Mouse (Mus musculus): Measurements from ENCODE around the gene Myof.

Gene Myof

GRCm38 (mm10) chr19:37946696-37947095, 96.7 kb downstream of the Myof start:
- DNase-seq (ENCODE audit: low spot score): peak; percentile 48

- no peak for DNase-seq (ENCODE audit: low spot score)
These were observed 97.3 kb downstream of the Myof start for GRCm38 (mm10) chr19:37946053-37946452.

DNA sequence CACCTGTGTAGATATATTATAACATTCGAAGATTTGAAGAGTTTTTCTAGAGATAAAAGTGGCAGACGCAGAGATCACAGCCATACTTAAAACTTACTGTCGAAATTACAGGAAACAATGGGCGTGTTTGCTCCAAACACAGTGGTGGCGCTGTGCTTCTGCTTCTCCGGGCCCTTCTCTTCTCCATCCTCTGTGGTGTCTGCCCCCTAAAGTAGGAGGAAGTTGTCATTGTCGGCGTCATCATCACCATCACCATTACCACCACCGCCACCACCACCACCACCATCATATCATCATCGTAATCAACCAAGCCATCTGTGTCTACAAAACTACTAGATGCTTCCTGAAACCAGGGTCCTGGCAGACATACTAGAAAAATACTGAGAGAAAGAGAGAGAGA, 104.2 kb downstream of the Myof start:
- DNase-seq (ENCODE audit: low spot score): no peak

GRCm38 (mm10) chr19:37937092-37937491, 106.3 kb downstream of the Myof start:
- DNase-seq (ENCODE audit: low spot score): peak; percentile 64

- DNase-seq (ENCODE audit: low spot score): no peak
These were observed 108.7 kb downstream of the Myof start for GRCm38 (mm10) chr19:37934640-37935039.

- DNase-seq (ENCODE audit: low spot score): no peak
These were observed 111.2 kb downstream of the Myof start for GRCm38 (mm10) chr19:37932198-37932597.

DNA sequence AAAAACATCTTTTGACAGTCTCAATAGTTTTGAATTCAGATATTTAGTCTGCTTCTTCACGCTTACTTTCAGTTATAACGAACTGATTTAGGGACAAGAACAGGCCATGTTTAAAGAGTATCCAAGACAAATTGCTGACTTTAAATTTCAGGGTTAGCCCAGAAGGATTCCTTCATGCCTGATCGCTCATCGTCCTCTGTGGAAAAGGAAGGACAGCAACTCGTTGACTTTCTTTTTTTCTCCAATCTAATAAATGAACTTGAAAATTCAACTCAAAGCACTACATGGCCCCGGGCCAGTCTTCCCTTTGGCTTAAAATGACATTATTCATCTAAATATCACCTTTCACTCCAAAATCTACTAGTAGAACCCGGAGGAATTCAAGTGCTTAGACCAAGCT, 115.5 kb downstream of the Myof start:
- no peak for DNase-seq (ENCODE audit: low spot score)

DNA sequence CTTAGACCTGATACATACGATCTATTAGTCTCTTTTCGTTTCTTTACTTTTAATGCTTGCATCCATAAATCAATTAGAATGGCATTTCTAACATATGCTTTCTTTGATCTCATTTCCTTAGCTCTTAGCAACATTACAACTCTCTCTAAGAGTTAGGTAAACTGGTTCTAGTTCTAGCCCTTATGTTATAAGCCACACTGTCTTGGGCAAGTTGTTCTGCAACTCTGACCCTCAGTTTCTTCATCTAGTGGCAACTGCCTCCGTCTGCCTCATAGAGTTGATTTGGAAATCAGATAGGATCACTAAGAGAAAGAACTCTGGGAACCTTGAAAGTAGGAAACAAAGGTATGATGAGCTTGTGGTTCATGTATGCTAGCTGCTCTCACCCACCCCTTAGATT, 118.1 kb downstream of the Myof start:
- DNase-seq (ENCODE audit: low spot score): no peak

DNA sequence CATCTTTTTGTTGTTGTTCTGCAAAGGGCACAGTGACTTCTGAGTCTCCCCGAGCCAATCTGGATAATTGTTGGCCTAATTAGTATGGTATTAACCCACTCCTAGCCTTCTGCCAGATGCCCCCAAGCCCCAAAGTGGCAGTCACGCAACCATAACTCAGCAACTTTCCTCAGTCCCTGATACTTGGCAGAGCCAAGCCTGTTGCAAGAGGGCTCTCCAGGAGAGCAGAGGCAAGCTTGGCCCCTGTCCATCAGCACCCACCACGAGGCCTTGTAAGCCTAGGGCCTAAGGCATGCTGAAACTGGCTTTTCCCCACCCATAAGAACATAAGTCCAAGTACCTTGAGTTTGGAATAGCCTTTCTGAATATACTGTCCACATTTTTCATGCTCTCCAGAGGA, 119.1 kb downstream of the Myof start:
- no peak for DNase-seq (ENCODE audit: low spot score)

- no peak for DNase-seq (ENCODE audit: low spot score)
These were observed 122.3 kb downstream of the Myof start for GRCm38 (mm10) chr19:37921098-37921497.

DNA sequence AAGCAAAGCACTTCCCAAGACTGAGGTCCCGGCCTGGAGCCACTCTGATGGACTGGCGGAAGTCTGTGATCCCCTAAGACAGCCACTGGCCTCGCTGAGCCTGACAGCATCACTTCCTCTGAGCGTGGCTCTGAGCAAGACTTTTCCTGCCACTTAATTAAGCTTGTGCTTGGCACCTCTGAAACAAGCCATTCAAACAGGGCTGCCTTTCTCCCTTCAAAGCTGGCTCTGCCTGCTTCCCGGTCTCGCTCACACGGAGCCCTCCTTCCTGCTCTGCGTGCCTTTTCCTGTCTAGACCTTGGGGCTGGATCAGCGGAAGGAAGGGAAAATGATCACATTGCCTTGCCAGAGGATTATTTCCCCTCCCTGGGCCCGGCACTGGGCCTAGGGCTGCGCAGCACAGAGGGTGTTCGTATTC, 124.9 kb downstream of the Myof start:
- DNase-seq (ENCODE audit: low spot score): peak; percentile 22

DNA sequence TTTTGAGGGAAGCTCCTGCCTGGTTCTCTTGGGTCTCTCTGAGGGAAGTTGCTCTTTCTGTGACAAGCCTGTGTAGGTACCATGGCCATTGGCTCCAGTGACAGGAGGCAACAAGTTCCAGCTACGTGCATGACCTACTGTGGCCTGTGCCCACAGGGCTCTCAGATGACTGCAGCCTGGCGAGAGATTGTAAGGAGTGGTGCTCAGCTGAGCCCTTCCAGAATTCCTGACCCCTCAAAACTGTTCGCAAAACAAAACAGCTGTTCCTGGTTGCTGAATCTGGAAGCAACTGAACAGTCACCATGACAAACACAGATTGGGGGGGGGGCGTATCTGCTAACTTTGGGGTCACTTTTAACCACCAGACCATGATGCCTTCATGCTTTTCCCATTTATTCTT, 129.1 kb downstream of the Myof start:
- DNase-seq (ENCODE audit: low spot score): no peak

DNA sequence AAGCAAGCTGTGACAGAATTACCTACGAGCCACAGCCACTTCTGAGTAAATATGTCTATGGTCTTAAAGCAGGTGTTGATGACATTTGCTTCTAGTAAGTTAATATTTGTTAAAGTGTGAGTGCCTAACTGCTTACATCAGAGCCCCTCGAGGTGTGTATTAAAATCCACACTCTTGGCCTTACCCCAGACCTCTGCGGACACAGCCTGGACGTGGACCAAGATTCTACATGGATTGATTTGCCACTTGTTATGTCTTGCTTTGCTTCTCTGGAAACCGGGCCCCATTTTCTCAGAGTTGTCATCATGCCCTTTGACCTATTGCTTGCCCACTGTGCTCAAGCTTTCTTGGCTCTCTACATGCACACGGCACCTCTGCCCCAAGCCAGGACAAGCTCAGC, 130.9 kb downstream of the Myof start:
- no peak for DNase-seq (ENCODE audit: low spot score)

DNA sequence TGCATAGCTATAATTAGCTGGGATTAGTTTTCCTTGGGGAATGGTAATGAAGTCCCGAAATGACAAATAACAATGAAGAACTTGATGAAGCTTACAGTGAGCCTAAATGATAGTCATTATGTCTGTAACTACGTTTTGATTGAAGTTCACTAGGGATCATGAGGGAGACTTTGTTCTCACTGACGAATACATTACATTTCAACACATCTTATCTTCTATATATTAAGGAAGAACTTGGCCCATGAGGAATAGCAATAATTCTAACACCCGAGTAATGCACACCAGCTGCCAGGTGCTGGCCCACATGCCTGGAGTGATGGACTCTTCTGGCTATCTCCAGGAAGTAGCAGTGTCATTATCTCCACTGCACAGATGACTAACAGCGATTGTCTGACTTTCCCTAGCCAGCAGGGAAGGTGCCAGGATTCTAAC, 133.5 kb downstream of the Myof start:
- DNase-seq (ENCODE audit: low spot score): no peak

GRCm38 (mm10) chr19:37907451-37908320, 135.7 kb downstream of the Myof start:
- peak; percentile 76 for DNase-seq (ENCODE audit: low spot score)

DNA sequence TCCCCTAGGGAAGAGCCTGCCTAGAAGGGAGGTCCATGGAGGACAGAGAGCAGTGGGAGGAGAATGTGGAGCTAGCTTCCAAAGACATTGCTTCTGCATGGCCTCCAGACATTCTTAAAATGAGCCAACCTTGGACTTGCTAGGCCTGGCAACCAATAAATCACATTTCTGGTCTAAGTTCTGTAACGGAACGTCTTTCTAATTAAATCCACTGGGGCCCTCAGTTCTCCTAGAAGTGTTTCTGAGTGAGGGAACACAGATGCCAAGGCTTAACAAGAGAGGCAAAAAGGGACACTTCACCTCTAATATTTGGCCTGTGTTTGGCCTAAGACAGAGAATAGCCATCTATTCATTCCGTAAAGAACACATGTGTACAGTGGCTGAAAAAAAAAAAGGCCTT, 136.5 kb downstream of the Myof start:
- no peak for DNase-seq (ENCODE audit: low spot score)

- peak; percentile 51 for DNase-seq (ENCODE audit: low spot score)
These were observed 147.3 kb downstream of the Myof start for GRCm38 (mm10) chr19:37896081-37896480.

DNA sequence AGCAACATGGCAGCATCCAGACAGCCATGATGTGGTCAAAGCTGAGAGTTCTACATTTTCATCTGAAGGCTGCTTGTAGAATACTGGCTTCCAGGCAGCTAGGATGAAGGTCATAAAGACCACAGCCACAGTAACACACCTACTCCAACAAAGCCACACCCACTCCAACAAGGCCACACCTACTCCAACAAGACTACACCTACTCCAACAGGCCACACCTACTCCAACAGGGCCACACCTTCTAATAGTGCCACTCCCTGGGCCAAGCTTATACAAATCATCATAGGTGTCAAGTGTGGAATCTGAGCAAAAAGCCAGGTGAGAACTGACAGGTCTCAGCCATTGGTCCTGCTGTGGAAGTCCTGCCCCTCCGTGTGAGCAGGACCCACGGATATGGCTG, 152.4 kb downstream of the Myof start:
- DNase-seq (ENCODE audit: low spot score): no peak

DNA sequence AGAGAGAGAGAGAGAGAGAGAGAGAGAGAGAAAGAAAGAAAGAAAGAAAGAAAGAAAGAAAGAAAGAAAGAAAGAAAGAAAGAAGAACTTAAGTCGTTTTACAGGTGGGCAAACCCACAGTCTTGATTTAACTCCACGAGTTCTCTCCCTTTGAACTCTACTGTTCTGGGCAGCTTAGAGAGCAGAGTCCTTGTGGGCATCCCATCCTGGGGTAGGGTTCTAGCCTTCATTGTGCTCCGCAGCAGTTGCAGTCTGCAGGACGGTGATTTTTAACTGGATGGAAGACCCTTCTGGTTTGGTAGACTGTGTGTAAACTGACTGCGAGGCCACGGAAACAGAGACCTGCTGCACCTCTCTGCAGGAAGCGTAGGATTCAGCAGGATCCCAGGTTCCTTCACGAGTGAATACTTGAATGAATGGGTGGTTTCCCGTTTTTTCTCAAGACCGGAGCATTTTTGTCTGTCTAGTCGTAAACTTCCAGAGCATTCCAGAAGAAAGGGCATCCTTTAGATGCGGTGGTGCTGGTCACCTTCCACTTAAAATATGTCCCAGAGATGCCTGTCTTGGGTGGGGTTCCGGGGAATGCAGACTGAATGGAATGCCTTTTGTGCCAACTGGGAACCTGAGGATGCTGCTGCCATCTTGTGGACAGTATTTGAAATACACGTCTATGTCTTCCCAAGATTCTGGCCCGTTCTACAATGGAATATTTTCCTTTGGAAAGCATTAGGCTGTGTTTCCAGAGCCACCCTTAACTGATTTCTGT, 156.8 kb downstream of the Myof start:
- DNase-seq (ENCODE audit: low spot score): peak; percentile 90

DNA sequence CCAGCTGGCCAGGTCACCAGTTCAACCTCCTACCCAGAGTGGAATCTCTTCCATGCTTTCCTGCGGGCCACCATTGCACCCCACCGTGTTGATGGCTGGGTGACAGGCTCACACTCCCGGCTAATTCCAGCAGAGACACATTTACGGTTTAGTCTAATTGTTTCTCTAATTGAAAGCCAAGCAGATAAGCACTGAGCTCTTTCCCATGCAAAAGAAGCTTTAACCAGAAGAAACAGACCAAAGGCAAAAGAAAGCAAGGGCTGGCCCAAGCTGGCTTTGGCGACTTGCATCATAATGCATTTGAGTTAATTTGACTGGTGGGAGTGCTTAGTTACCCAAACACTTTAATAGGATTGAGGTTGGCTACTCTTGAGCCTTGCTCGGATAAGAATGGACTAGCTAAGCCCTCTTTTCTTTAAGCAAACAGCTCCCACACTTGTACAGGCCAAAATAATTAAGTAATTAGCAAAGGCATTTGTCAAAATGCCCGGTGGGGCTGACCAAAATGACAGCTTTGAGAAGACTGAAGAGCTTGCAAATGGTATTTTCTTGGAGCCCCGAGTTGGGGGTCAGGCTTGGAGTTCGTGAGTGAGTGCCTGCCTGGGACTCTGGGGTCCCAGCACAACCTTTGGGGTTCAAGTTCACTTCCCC, 161.8 kb downstream of the Myof start:
- DNase-seq (ENCODE audit: low spot score): peak; percentile 67

DNA sequence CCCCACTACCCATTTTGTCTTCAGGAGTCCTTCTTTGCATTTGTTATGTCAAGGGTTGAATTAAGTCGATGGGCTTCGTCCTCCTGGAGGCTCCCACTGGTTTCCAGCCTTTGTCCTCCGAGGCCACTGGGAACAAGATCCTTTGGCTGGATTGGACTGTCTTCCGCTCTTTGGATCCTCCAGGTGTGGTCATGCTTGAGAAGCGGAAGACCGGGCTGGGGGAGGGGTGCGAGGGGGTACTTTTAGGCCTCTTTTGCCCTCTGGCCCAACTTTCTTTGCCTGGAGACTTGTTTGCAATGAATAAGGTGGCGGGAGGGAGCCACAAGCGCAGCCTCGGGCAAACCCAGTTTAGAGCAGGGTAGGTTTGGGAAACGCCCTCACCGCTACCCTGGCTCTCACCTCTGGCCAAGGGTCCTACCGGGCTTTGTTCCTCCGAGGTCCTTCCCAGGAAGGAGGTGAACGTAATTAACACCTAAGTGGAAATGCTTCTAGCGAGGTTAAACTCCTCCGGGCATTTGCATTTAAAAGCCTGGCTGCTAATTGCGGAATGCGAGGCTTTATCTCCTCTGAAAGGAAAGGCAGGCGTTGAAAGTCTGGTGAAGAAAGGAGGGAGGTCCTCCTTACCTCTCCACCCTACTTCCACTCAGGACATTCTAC, 165.7 kb downstream of the Myof start:
- DNase-seq (ENCODE audit: low spot score): no peak

DNA sequence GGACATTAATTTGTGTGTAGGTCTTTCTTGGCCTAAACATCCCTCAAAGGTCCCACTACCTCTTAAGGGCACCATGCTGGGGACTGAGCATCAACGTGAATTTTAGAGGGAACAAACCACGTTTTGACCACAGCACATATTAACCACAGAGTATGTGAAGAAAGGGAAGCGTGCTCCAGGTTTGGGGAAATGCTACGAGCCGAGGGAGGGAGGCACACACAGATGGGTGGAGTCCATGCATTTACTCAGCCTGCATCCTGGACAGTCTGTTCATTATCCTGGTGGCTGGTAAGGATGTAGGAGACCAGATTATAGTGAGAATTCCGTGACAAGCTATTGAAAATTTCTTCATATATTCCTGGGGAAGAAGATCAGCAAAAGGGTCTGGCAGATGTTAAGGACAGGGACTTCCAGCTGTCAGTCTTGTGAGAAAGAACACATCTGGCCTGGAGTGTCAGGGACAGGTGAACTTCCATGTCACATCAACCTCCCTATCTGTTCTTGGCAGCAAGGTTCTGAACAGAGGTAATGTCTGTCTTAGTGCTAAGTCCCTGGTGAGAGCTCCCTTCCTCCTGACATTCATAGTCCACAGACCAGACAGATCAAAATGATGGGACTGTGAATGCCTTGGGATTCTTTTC, 166.7 kb downstream of the Myof start:
- DNase-seq (ENCODE audit: low spot score): no peak
